Mouse (Mus musculus) liver, postnatal 0 days (tissue): ENCODE measurements at regions not wholly inside any gene's neighbourhood (a gene's known extent, or its start where the extent isn't known, plus 50 kb on each side); places are given as distances from the start of the nearest gene placed in this dataset.

ENCODE experiments used
- ATAC-seq: fragments of 200-750 bp; cut with Nextera tagmentation; 2 replicates; pipeline ENCODE4 v1.8.0; 2017; ENCODE audit warnings: mild to moderate bottlenecking, moderate library complexity
- DNase-seq: peaks from one replicate; pipeline ENCODE4 v3.0.0-alpha.2; 2016
- H3K27ac ChIP-seq: fragments of 300-500 bp; sonication (generic); 2 replicates; pipeline ENCODE4 v1.5.1; 2014; ENCODE audit warnings: antibody characterized with exemption, moderate library complexity, mild to moderate bottlenecking, low read depth
- H3K27me3 ChIP-seq: fragments of 300-500 bp; sonication (generic); 2 replicates; pipeline ENCODE4 v1.6.1; 2014; ENCODE audit warnings: low read length, control low read depth, mixed read lengths; ENCODE audit not compliant: insufficient read depth
- H3K36me3 ChIP-seq: fragments of 300-500 bp; sonication (generic); replicated peaks from 2 replicates; pipeline ENCODE4 v1.6.1; 2014; ENCODE audit warnings: mild to moderate bottlenecking, control low read depth, low read length, moderate library complexity, mixed read lengths; ENCODE audit not compliant: insufficient read depth
- H3K4me1 ChIP-seq: fragments of 300-500 bp; sonication (generic); 2 replicates; pipeline ENCODE4 v1.6.1; 2014; ENCODE audit warnings: antibody characterized with exemption, mild to moderate bottlenecking, control low read depth; ENCODE audit not compliant: insufficient read depth
- H3K4me2 ChIP-seq: fragments of 300-500 bp; sonication (generic); 2 replicates; pipeline ENCODE4 v1.6.1; 2014; ENCODE audit warnings: low read depth, mild to moderate bottlenecking, low read length, moderate library complexity, mixed read lengths
- H3K4me3 ChIP-seq: fragments of 300-500 bp; sonication (generic); 2 replicates; pipeline ENCODE4 v1.5.1; 2014; ENCODE audit warnings: low read depth, low read length
- H3K9ac ChIP-seq: fragments of 300-500 bp; sonication (generic); replicated peaks from 2 replicates; pipeline ENCODE4 v1.6.1; 2014; ENCODE audit warnings: mild to moderate bottlenecking, moderate library complexity
- H3K9me3 ChIP-seq: fragments of 300-500 bp; sonication (generic); 2 replicates; pipeline ENCODE4 v1.6.1; 2016; ENCODE audit warnings: mild to moderate bottlenecking, control low read depth, low read length, mixed read lengths
- CTCF ChIP-seq: sonication (generic); IDR thresholded peaks from 2 replicates; pipeline ENCODE4 v1.5.1; 2016; ENCODE audit warnings: antibody characterized with exemption, low read depth
- EP300 ChIP-seq: IDR thresholded peaks from 2 replicates; pipeline ENCODE4 v1.6.1; 2016; ENCODE audit warnings: antibody characterized with exemption, low read depth, mild to moderate bottlenecking
- WGBS: fragments of 180-500 bp; shearing (Covaris S2); extraction: QIAGEN DNeasy Blood & Tissue Kit; methylation state at CpG from one replicate; pipeline ENCODE4 v1.1.7; 2014; ENCODE audit not compliant: insufficient replicate concordance; 5-methylcytosine and 5-hydroxymethylcytosine counted together

DNA sequence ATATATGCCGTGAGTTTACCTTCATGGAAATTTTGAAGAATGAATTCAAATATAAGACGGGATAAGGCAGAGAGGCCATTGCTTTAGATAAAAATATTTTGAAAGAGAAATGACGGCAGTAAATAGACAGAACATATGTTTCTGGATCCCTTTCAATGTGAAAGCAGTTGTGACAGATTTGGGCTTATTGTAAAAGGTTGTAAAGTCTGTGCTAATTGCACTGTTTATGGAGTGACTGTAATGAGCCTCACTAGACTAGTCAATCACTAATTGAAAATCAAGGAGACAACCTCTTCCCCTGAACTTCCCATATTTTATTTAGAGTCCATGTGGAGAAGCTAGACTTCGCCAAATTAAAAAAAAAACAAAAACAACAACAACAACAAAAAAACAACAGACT is 193.7 kb downstream of the Tfec start:
- no peak for ATAC-seq
- WGBS: 80% methylated on average over 4 of the region's 4 CpGs

DNA sequence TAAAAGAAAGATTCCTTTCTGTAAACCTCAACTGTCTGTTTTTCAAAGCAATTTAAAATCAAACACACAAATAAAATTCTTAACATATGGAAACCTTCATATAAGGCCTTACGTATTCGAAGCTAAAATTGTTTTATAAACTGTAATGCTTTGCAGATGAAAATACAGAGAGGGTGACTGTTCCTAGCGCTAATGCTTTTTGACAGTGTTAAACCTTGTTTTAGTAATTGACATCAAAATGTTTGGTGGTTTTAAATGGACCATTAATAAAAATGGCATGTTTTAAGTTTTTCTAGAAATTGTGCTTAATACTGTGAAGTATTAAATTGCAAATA is 194.9 kb downstream of the Tfec start:
- no peak for DNase-seq
- 87% methylated on average over 3 of the region's 3 CpGs for WGBS
- TF ChIP-seq CTCF (no peak), EP300 (no peak)

More for the DNA sequence above, 193.7 kb downstream of the Tfec start:
- H3K27ac ChIP-seq: no peak overlapping the region
- H3K9ac ChIP-seq: no peak overlapping the region
- H3K4me3 ChIP-seq: no peak overlapping the region
- TF ChIP-seq EP300 (no peak), CTCF (no peak)
- no peaks in the 10 kb centered on the region for H3K9me3 ChIP-seq
- no peaks in the 10 kb centered on the region for H3K27me3 ChIP-seq
- no peak overlapping the region for H3K4me2 ChIP-seq
- no peaks in the 10 kb centered on the region for H3K4me1 ChIP-seq
- no peak for DNase-seq
- no peaks in the 10 kb centered on the region for H3K36me3 ChIP-seq

DNA sequence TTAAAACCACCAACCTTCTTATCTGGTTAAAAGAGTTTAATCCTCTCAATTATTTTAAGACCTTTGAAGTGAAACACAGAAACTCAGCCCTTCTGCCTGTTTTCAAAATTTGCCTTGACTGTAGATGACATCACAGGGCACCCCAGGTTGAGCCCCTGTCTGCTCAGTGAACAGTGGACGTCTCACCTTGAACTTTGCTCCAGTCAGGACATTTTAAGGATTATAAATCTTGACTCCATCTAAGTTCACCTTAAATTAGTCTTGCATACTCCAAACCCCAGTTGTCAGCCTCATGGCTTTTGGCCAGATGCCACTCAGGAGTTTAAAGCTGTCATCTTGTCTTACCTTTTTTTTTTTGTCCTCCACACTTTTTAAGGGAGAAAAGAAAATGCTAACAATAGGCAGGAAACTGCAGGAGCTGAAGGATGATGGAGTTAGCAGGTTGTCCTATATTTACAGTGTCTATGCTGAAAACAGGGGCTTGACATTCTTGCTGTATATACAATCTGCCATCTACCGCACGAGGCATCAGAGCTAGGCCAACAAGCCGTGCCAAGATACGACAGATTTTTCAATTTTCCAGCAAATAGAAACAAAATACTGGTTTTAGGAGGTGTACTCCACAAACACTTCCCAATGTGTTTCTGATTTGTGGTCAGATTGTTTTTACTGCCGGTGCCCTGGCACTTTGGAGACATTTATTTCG is 195.4 kb downstream of the Tfec start:
- 78% methylated on average over 7 of the region's 7 CpGs for WGBS

More for the DNA sequence above, 194.9 kb downstream of the Tfec start:
- no peaks in the 10 kb centered on the region for H3K4me1 ChIP-seq
- no peak overlapping the region for H3K4me3 ChIP-seq
- no peaks in the 10 kb centered on the region for H3K9me3 ChIP-seq
- H3K36me3 ChIP-seq: no peaks in the 10 kb centered on the region
- H3K4me2 ChIP-seq: no peak overlapping the region
- H3K27ac ChIP-seq: no peak overlapping the region
- H3K9ac ChIP-seq: no peak overlapping the region
- H3K27me3 ChIP-seq: no peaks in the 10 kb centered on the region
- ATAC-seq: no peak

DNA sequence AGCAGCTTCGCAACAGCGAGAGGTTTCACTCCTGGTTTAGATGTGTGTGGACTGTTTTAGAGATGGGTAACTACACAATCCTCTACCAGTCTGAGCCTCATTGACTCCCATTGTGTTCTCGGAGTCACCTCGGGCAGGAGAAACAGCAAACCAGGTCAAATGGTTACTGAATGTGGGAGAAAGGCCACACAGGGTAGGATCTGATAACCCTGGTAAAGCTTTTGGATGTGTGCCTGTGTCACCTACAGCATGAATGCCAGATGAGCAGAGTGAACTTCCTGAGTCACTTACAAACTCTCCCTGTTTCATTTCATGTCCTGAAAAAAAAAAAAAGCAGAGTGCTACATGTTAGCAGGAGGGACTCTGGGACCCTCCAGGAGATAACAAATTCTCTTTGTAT is 201.0 kb downstream of the Tfec start:
- Histone ChIP-seq H3K27ac (no peak overlapping the region), H3K36me3 (no peaks in the 10 kb centered on the region), H3K27me3 (no peaks in the 10 kb centered on the region), H3K9me3 (no peaks in the 10 kb centered on the region), H3K9ac (no peak overlapping the region), H3K4me3 (no peak overlapping the region), H3K4me2 (no peak overlapping the region), H3K4me1 (no peaks in the 10 kb centered on the region)
- WGBS: 67% methylated on average over 4 of the region's 4 CpGs
- TF ChIP-seq EP300: no peak
- TF ChIP-seq CTCF: no peak
- DNase-seq: peak; percentile 20
- peak; percentile 66 for ATAC-seq

More for the DNA sequence above, 195.4 kb downstream of the Tfec start:
- H3K27me3 ChIP-seq: no peaks in the 10 kb centered on the region
- DNase-seq: no peak
- no peaks in the 10 kb centered on the region for H3K4me1 ChIP-seq
- no peak overlapping the region for H3K4me3 ChIP-seq
- no peaks in the 10 kb centered on the region for H3K9me3 ChIP-seq
- ATAC-seq: no peak
- no peak overlapping the region for H3K9ac ChIP-seq
- H3K27ac ChIP-seq: no peak overlapping the region
- no peak for TF ChIP-seq CTCF
- no peak for TF ChIP-seq EP300
- no peak overlapping the region for H3K4me2 ChIP-seq
- H3K36me3 ChIP-seq: no peaks in the 10 kb centered on the region

DNA sequence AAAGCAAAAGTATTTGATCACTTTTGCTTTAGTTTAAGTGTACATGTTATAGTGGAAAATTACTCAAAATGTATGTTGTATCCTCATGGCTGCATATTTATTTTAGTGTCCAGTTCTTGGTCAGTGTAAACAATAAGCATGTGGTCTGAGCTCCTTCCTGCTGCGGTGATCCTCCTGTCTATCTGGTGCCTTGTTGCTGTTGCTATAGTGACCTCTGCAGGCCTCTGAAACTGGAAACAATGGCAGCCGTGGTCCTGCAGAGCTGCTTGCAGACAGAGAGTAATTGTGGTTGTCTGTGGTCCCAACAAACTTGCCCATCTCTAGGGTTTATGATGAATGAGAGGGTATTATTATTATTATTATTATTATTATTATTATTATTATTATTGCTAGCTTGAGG is 230.2 kb downstream of the Tfec start:
- no peaks in the 10 kb centered on the region for H3K36me3 ChIP-seq
- H3K4me1 ChIP-seq: no peaks in the 10 kb centered on the region
- no peak overlapping the region for H3K4me2 ChIP-seq
- no peak overlapping the region for H3K4me3 ChIP-seq
- H3K9me3 ChIP-seq: no peaks in the 10 kb centered on the region
- DNase-seq (no peak), ATAC-seq (no peak)
- H3K27me3 ChIP-seq: no peaks in the 10 kb centered on the region
- H3K27ac ChIP-seq: no peak overlapping the region
- no peak overlapping the region for H3K9ac ChIP-seq
- peak; percentile 42 for TF ChIP-seq CTCF
- no peak for TF ChIP-seq EP300
- 8% methylated on average over 2 of the region's 2 CpGs for WGBS

DNA sequence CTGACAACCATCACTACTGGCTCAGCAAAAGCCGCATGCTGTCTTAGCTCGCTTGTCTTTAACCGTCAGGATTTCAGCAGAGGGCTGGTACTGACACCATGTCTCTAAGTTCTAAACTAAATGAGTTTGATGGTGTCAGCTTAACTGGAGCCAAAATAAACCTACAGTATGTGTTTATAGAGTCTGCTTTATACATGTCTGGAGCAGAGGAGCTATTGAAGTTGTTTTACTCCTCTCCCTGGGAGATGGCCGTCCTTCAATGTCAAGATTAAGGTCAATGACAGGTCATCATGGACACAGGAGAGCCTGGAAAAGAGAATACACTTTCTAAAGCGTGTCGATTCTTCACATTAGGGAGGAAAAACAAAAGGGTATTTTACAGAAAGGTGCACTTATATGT is 231.0 kb downstream of the Tfec start:
- Histone ChIP-seq H3K4me2 (no peak overlapping the region), H3K36me3 (no peaks in the 10 kb centered on the region), H3K4me1 (no peaks in the 10 kb centered on the region), H3K27me3 (no peaks in the 10 kb centered on the region), H3K9me3 (no peaks in the 10 kb centered on the region), H3K4me3 (no peak overlapping the region), H3K9ac (no peak overlapping the region), H3K27ac (no peak overlapping the region)
- WGBS: 73% methylated on average over 6 of the region's 6 CpGs
- TF ChIP-seq EP300: no peak
- ATAC-seq (no peak), DNase-seq (no peak)

DNA sequence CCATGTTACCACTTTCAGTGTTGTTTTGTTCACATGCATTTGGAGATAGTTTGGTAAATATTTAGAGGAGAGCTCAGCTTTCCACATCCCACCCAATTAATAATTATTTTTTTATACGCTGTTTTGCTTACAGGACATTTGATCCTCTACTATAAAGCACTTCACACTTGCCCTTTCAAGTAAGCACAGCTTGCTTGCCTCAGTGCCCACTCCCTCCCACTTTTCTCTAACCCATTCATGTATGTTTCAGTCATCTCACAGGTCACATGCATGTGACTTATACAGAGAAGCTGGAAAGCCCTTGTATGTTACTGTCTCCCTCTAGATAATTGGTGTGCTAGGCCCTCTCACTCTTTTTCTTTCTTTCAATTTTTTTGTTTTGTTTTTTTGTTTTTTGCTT is 252.0 kb downstream of the Tfec start:
- no peak for ATAC-seq

More for the DNA sequence above, 252.0 kb downstream of the Tfec start:
- Histone ChIP-seq H3K9me3 (no peaks in the 10 kb centered on the region), H3K36me3 (no peaks in the 10 kb centered on the region), H3K27me3 (no peaks in the 10 kb centered on the region), H3K27ac (no peak overlapping the region), H3K4me2 (no peak overlapping the region), H3K4me3 (no peak overlapping the region), H3K4me1 (no peaks in the 10 kb centered on the region), H3K9ac (no peak overlapping the region)
- no peak for TF ChIP-seq EP300
- no peak for TF ChIP-seq CTCF
- WGBS: 84% methylated on average over 1 of the region's 1 CpGs
- DNase-seq: no peak
